Mouse (Mus musculus): ENCODE measurements around the gene Dph1. TPM values are rescaled to one million over a fixed set of nuclear protein-coding genes. Genes with fewer than 3 reads are reported as not detected.

Dph1 gene
- polyA plus RNA-seq, 1 experiment from 2014 or later: 24.9 TPM

GRCm38 (mm10) chr11:75199951-75200350 is 8.9 kb upstream of the Dph1 start:
- ATAC-seq (ENCODE audit: low FRiP score, low read depth): no peak
- Histone ChIP-seq H3K27ac (no peak overlapping the region), H3K4me2 (replicated peaks) (no peak overlapping the region), H3K36me3 (no peaks in the 10 kb centered on the region), H3K4me3 (no peak overlapping the region), H3K4me1 (peaks cover 23% of the 10 kb centered on the region), H3K27me3 (peaks cover 46% of the 10 kb centered on the region), H3K9me3 (no peaks in the 10 kb centered on the region), H3K9ac (no peak overlapping the region)
- 66% methylated on average over 5 of the region's 5 CpGs for WGBS

- Histone ChIP-seq H3K27me3 (peaks cover 58% of the 10 kb centered on the region), H3K9ac (no peak overlapping the region), H3K4me3 (no peak overlapping the region), H3K9me3 (no peaks in the 10 kb centered on the region), H3K4me1 (peaks cover 28% of the 10 kb centered on the region), H3K36me3 (no peaks in the 10 kb centered on the region), H3K4me2 (replicated peaks) (no peak overlapping the region), H3K27ac (no peak overlapping the region)
- 70% methylated on average over 4 of the region's 4 CpGs for WGBS
- ATAC-seq (ENCODE audit: low FRiP score, low read depth): no peak
Measured at GRCm38 (mm10) chr11:75198792-75199191, 7.8 kb upstream of the Dph1 start.

GRCm38 (mm10) chr11:75197956-75198355 is 6.9 kb upstream of the Dph1 start:
- Histone ChIP-seq H3K4me1 (peaks cover 36% of the 10 kb centered on the region), H3K27ac (no peak overlapping the region), H3K27me3 (peaks cover 66% of the 10 kb centered on the region), H3K4me2 (replicated peaks) (no peak overlapping the region), H3K36me3 (no peaks in the 10 kb centered on the region), H3K9me3 (no peaks in the 10 kb centered on the region), H3K9ac (no peak overlapping the region), H3K4me3 (no peak overlapping the region)
- ATAC-seq (ENCODE audit: low FRiP score, low read depth): no peak
- WGBS: 41% methylated on average over 7 of the region's 7 CpGs

GRCm38 (mm10) chr11:75196131-75196530 is 5.1 kb upstream of the Dph1 start:
- ATAC-seq (ENCODE audit: low FRiP score, low read depth): no peak
- no peak overlapping the region for H3K4me2 ChIP-seq (replicated peaks)
- no peak overlapping the region for H3K27ac ChIP-seq
- peaks cover 36% of the 10 kb centered on the region for H3K4me1 ChIP-seq
- H3K4me3 ChIP-seq: no peak overlapping the region
- H3K36me3 ChIP-seq: no peaks in the 10 kb centered on the region
- H3K9me3 ChIP-seq: no peaks in the 10 kb centered on the region
- no peak overlapping the region for H3K9ac ChIP-seq
- peaks cover 82% of the 10 kb centered on the region for H3K27me3 ChIP-seq
- WGBS: 53% methylated on average over 6 of the region's 6 CpGs

- peaks cover 82% of the 10 kb centered on the region for H3K27me3 ChIP-seq
- H3K36me3 ChIP-seq: no peaks in the 10 kb centered on the region
- H3K4me3 ChIP-seq: peak overlapping the region; percentile 52
- peak overlapping the region; percentile 90 for H3K4me2 ChIP-seq (replicated peaks)
- H3K9me3 ChIP-seq: no peaks in the 10 kb centered on the region
- H3K4me1 ChIP-seq: peaks cover 39% of the 10 kb centered on the region
- H3K27ac ChIP-seq: no peak overlapping the region
- peak overlapping the region; percentile 60 for H3K9ac ChIP-seq
- ATAC-seq (ENCODE audit: low FRiP score, low read depth): no peak
- WGBS: 0% methylated on average over 39 of the region's 39 CpGs
Measured at GRCm38 (mm10) chr11:75194850-75195461, 3.9 kb upstream of the Dph1 start.

GRCm38 (mm10) chr11:75194121-75194849 is 3.2 kb upstream of the Dph1 start:
- Histone ChIP-seq H3K27me3 (peaks cover 76% of the 10 kb centered on the region), H3K9ac (peak overlapping the region; percentile 60), H3K36me3 (no peaks in the 10 kb centered on the region), H3K4me2 (replicated peaks) (peak overlapping the region; percentile 90), H3K4me1 (peaks cover 45% of the 10 kb centered on the region), H3K4me3 (peak overlapping the region; percentile 52), H3K27ac (no peak overlapping the region), H3K9me3 (no peaks in the 10 kb centered on the region)
- under 1% methylated on average over 52 of the region's 52 CpGs for WGBS
- no peak for ATAC-seq (ENCODE audit: low FRiP score, low read depth)

- peak within 1 kb of the TSS; percentile 60 for H3K9ac ChIP-seq
- H3K4me3 ChIP-seq: peak within 1 kb of the TSS; percentile 52
- no peaks in the 10 kb centered on the region for H3K36me3 ChIP-seq
- ATAC-seq (ENCODE audit: low FRiP score, low read depth): 0 out of 2 replicates have a peak, but pooled peaks have one; percentile 19
- peaks cover 47% of the 10 kb centered on the region for H3K4me1 ChIP-seq
- H3K27ac ChIP-seq: no peak within 1 kb of the TSS
- peak within 1 kb of the TSS; percentile 90 for H3K4me2 ChIP-seq (replicated peaks)
- peaks cover 70% of the 10 kb centered on the region for H3K27me3 ChIP-seq
- WGBS: under 1% methylated on average over 80 of the region's 84 CpGs
- H3K9me3 ChIP-seq: no peaks in the 10 kb centered on the region
Measured at GRCm38 (mm10) chr11:75193256-75194071, 2.4 kb upstream of the Dph1 start, which contains the start of gene Rtn4rl1. Gene Rtn4rl1, plus strand, starts transcription at chr11:75193783.

- Histone ChIP-seq H3K27me3 (peaks cover 62% of the 10 kb centered on the region), H3K4me2 (replicated peaks) (peak overlapping the region; percentile 90), H3K9ac (no peak overlapping the region), H3K4me1 (peaks cover 47% of the 10 kb centered on the region), H3K27ac (no peak overlapping the region), H3K36me3 (no peaks in the 10 kb centered on the region), H3K9me3 (no peaks in the 10 kb centered on the region), H3K4me3 (peak overlapping the region; percentile 52)
- 25% methylated on average over 13 of the region's 13 CpGs for WGBS
- ATAC-seq (ENCODE audit: low FRiP score, low read depth): peak; percentile 35; the same call in 1 of the 2 replicates
Measured at GRCm38 (mm10) chr11:75192336-75193214, 1.5 kb upstream of the Dph1 start.

- 62% methylated on average over 6 of the region's 6 CpGs for WGBS
- peaks cover 55% of the 10 kb centered on the region for H3K27me3 ChIP-seq
Measured at GRCm38 (mm10) chr11:75191841-75192240, 800 bp upstream of the Dph1 start.

GRCm38 (mm10) chr11:75190371-75190724 is 693 bp downstream of the Dph1 start:
- Histone ChIP-seq H3K9ac (peak overlapping the region; percentile 77), H3K27me3 (peaks cover 40% of the 10 kb centered on the region), H3K27ac (no peak overlapping the region), H3K36me3 (peaks cover 5% of the 10 kb centered on the region; the same call in 1 of the 2 replicates), H3K4me1 (peaks cover 46% of the 10 kb centered on the region), H3K4me2 (replicated peaks) (peak overlapping the region; percentile 80), H3K9me3 (no peaks in the 10 kb centered on the region), H3K4me3 (peak overlapping the region; percentile 65)
- WGBS: 2% methylated on average over 24 of the region's 24 CpGs
- ATAC-seq (ENCODE audit: low FRiP score, low read depth): peak; percentile 80

More at GRCm38 (mm10) chr11:75191841-75192240, 800 bp upstream of the Dph1 start:
- H3K27ac ChIP-seq: no peak overlapping the region
- no peak overlapping the region for H3K4me2 ChIP-seq (replicated peaks)
- no peak overlapping the region for H3K9ac ChIP-seq
- ATAC-seq (ENCODE audit: low FRiP score, low read depth): no peak
- H3K4me3 ChIP-seq: no peak overlapping the region
- no peaks in the 10 kb centered on the region for H3K36me3 ChIP-seq
- H3K9me3 ChIP-seq: no peaks in the 10 kb centered on the region
- H3K4me1 ChIP-seq: peaks cover 47% of the 10 kb centered on the region

- peak; percentile 33 for ATAC-seq (ENCODE audit: low FRiP score, low read depth)
- Histone ChIP-seq H3K9ac (peak overlapping the region; percentile 77), H3K4me3 (peak overlapping the region; percentile 65), H3K4me1 (peaks cover 41% of the 10 kb centered on the region), H3K9me3 (no peaks in the 10 kb centered on the region), H3K4me2 (replicated peaks) (peak overlapping the region; percentile 80), H3K36me3 (peaks cover 6% of the 10 kb centered on the region), H3K27me3 (peaks cover 35% of the 10 kb centered on the region), H3K27ac (no peak overlapping the region)
- WGBS: under 1% methylated on average over 22 of the region's 22 CpGs
Measured at GRCm38 (mm10) chr11:75189713-75190370, 1.2 kb downstream of the Dph1 start.

Measured in limb, embryonic 13.5 days (tissue).